Mouse (Mus musculus) neural tube, embryonic 13.5 days (tissue): ENCODE results near the gene Mef2c. TPM values are rescaled to one million over a fixed set of nuclear protein-coding genes. Genes with fewer than 3 reads are reported as not detected.

ENCODE experiments used
- ATAC-seq: fragments of 200-750 bp; cut with Nextera tagmentation; 2 replicates; pipeline ENCODE4 v1.8.0; 2017; ENCODE audit warnings: low read depth, mild to moderate bottlenecking, moderate TSS enrichment, moderate library complexity
- H3K27ac ChIP-seq: fragments of 300-500 bp; sonication (generic); replicated peaks from 2 replicates; pipeline ENCODE4 v1.5.1; 2015; ENCODE audit warnings: moderate library complexity, mild to moderate bottlenecking, inconsistent platforms
- H3K27me3 ChIP-seq: fragments of 300-500 bp; sonication (generic); 2 replicates; pipeline ENCODE4 v1.6.1; 2015; ENCODE audit warnings: mild to moderate bottlenecking, inconsistent platforms
- H3K36me3 ChIP-seq: fragments of 300-500 bp; sonication (generic); 2 replicates; pipeline ENCODE4 v1.6.1; 2015; ENCODE audit warnings: mild to moderate bottlenecking, inconsistent platforms
- H3K4me1 ChIP-seq: fragments of 300-500 bp; sonication (generic); replicated peaks from 2 replicates; pipeline ENCODE4 v1.6.1; 2015; ENCODE audit warnings: inconsistent platforms
- H3K4me2 ChIP-seq: fragments of 300-500 bp; sonication (generic); 2 replicates; pipeline ENCODE4 v1.6.1; 2015; ENCODE audit warnings: inconsistent platforms, mild to moderate bottlenecking, moderate library complexity
- H3K4me3 ChIP-seq: fragments of 300-500 bp; sonication (generic); 2 replicates; pipeline ENCODE4 v1.5.1; 2015; ENCODE audit warnings: mild to moderate bottlenecking, inconsistent platforms
- H3K9ac ChIP-seq: fragments of 300-500 bp; sonication (generic); 2 replicates; pipeline ENCODE4 v1.6.1; 2015; ENCODE audit warnings: moderate library complexity, mild to moderate bottlenecking, inconsistent platforms
- H3K9me3 ChIP-seq: fragments of 300-500 bp; sonication (generic); 2 replicates; pipeline ENCODE4 v1.6.1; 2016; ENCODE audit warnings: inconsistent platforms
- WGBS: fragments of 180-500 bp; shearing (Covaris S2); methylation state at CpG from one replicate; pipeline ENCODE4 v1.1.7; 2015; 5-methylcytosine and 5-hydroxymethylcytosine counted together
- polyA plus RNA-seq: library from polyadenylated mRNA; unstranded; fragments of >200 nt; fragmentation: Nextera tagmentation; extraction: Ambion mirVana; gene quantifications from 2 replicates; pipeline ENCODE4 v1.2.1, GENCODE M21; 2015

Mef2c gene
- polyA plus RNA-seq, 1 experiment from 2014 or later: 31.6 TPM

DNA sequence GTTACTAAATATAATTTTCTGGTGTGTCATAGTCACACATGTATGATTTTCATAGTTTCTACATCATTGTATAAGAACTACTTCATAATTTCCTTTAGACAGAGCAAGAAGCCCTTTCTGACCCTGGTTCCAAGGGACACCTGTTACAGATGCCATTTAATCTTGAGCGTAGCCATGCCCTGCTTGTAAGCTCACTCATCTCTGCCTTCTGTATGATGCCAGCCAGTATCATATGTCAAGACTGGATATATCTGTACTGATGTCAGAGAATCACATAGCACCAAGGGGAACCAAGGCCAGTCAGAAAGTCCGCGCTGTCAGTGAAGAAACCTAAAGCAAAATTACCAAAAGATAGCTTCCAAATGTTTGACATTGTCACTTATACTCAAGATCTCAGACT lies 133.8 kb downstream of the Mef2c start:
- Histone ChIP-seq H3K4me2 (no peak overlapping the region), H3K4me3 (no peak overlapping the region), H3K36me3 (no peaks in the 10 kb centered on the region), H3K9me3 (no peaks in the 10 kb centered on the region), H3K4me1 (no peaks in the 10 kb centered on the region), H3K9ac (no peak overlapping the region), H3K27me3 (no peaks in the 10 kb centered on the region), H3K27ac (no peak overlapping the region)
- 96% methylated on average over 3 of the region's 3 CpGs for WGBS
- ATAC-seq: no peak

DNA sequence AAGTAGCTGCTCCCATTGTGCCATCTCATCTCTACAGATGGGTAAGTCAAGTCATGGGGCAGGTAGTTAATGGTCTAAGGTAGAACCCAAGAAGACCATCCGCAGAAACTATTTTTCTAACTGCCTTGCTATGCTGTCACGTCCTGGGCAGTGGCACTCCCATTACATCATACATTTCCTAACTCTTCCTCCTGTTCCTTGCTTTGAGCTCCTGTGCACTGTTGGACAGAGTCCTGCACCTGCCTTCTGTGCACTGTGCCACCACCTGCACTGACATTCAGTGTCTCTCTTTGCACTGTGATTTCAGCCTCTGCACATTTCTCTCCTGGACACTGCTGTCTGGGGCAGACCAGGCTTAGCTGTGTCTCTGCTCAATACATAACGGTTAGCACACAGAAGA lies 134.9 kb downstream of the Mef2c start:
- Histone ChIP-seq H3K4me2 (no peak overlapping the region), H3K36me3 (no peaks in the 10 kb centered on the region), H3K4me3 (no peak overlapping the region), H3K27ac (no peak overlapping the region), H3K9ac (no peak overlapping the region), H3K4me1 (no peaks in the 10 kb centered on the region), H3K9me3 (no peaks in the 10 kb centered on the region), H3K27me3 (no peaks in the 10 kb centered on the region)
- 91% methylated on average over 3 of the region's 3 CpGs for WGBS
- no peak for ATAC-seq

- ATAC-seq: no peak
- H3K36me3 ChIP-seq: no peaks in the 10 kb centered on the region
- WGBS: 90% methylated on average over 3 of the region's 3 CpGs
These were observed 145.2 kb downstream of the Mef2c start for GRCm38 (mm10) chr13:83649051-83649450.

GRCm38 (mm10) chr13:83649795-83650476 lies 146.1 kb downstream of the Mef2c start:
- ATAC-seq: no peak
- no peak overlapping the region for H3K27ac ChIP-seq
- no peaks in the 10 kb centered on the region for H3K27me3 ChIP-seq
- H3K4me1 ChIP-seq: peaks cover 4% of the 10 kb centered on the region
- H3K4me3 ChIP-seq: no peak overlapping the region
- H3K36me3 ChIP-seq: no peaks in the 10 kb centered on the region
- no peak overlapping the region for H3K9ac ChIP-seq
- H3K4me2 ChIP-seq: no peak overlapping the region
- 89% methylated on average over 12 of the region's 12 CpGs for WGBS
- H3K9me3 ChIP-seq: no peaks in the 10 kb centered on the region

More at GRCm38 (mm10) chr13:83649051-83649450, 145.2 kb downstream of the Mef2c start:
- Histone ChIP-seq H3K4me3 (no peak overlapping the region), H3K27ac (no peak overlapping the region), H3K9me3 (no peaks in the 10 kb centered on the region), H3K4me1 (no peaks in the 10 kb centered on the region), H3K27me3 (no peaks in the 10 kb centered on the region), H3K9ac (no peak overlapping the region), H3K4me2 (no peak overlapping the region)

DNA sequence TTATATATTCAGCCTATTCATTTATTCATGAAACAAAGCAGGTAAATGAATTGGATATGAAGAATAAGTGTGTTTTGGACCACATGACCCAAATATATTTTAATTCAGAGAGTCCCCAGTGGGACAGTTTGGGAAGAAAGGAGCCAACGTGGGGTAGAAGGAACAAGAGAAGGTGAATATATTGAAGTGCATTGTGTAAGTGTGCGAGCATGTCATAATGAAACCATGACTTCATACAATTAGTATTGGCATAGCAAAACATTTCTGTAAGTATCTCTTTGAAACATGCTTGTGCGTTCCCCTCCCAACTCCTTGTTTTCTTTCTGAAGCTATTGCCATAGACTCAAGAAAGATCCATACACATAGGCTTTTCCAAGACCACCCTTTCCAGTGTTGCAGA lies 147.0 kb downstream of the Mef2c start:
- no peak for ATAC-seq
- 84% methylated on average over 3 of the region's 3 CpGs for WGBS
- Histone ChIP-seq H3K27me3 (no peaks in the 10 kb centered on the region), H3K4me1 (peaks cover 7% of the 10 kb centered on the region), H3K4me2 (no peak overlapping the region), H3K27ac (no peak overlapping the region), H3K9ac (no peak overlapping the region), H3K9me3 (no peaks in the 10 kb centered on the region), H3K36me3 (no peaks in the 10 kb centered on the region), H3K4me3 (no peak overlapping the region)

DNA sequence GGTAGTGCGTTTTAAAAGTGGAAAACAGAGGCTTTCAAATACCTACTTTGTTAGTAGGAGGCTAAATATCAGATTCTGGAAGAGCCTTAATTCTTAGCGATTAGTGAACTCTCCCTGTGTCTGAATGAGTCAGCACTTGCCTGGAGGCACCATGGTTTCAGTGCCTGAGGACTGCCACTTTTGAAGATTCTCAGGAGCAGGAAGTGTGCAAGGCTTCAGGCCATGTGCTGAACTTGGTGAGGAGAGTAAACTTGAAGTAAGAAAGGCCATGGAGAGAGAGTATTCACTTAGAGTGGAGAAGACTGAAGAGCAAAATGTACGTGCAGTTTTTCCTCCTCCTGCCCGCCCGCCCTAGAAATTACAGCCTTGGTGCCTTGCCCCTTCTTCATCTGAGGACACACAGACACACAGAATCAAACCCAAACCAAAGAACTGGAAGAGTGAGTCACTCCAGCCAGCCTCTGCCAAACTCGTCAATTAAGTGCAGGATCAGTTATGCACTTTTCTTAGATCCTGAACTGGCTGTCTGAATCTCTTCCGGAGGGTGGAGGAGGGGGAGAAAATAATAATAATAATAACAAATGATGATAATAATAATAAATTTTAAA lies 148.2 kb downstream of the Mef2c start:
- Histone ChIP-seq H3K27ac (no peak overlapping the region), H3K4me1 (peaks cover 11% of the 10 kb centered on the region), H3K9ac (no peak overlapping the region), H3K27me3 (no peaks in the 10 kb centered on the region), H3K4me3 (no peak overlapping the region), H3K9me3 (no peaks in the 10 kb centered on the region), H3K36me3 (no peaks in the 10 kb centered on the region), H3K4me2 (no peak overlapping the region)
- ATAC-seq: no peak
- WGBS: 89% methylated on average over 7 of the region's 7 CpGs

- Histone ChIP-seq H3K4me3 (no peak overlapping the region), H3K27ac (no peak overlapping the region), H3K4me2 (no peak overlapping the region), H3K36me3 (no peaks in the 10 kb centered on the region), H3K27me3 (no peaks in the 10 kb centered on the region), H3K9me3 (no peaks in the 10 kb centered on the region), H3K9ac (no peak overlapping the region), H3K4me1 (peaks cover 11% of the 10 kb centered on the region)
- WGBS: 94% methylated on average over 8 of the region's 8 CpGs
- ATAC-seq: no peak
These were observed 148.7 kb downstream of the Mef2c start for GRCm38 (mm10) chr13:83652560-83652959.

- no peak overlapping the region for H3K9ac ChIP-seq
- H3K4me1 ChIP-seq: peaks cover 11% of the 10 kb centered on the region
- no peak overlapping the region for H3K4me2 ChIP-seq
- H3K27ac ChIP-seq: no peak overlapping the region
- H3K36me3 ChIP-seq: no peaks in the 10 kb centered on the region
- peak; percentile 89 for ATAC-seq
- no peak overlapping the region for H3K4me3 ChIP-seq
- H3K9me3 ChIP-seq: no peaks in the 10 kb centered on the region
- no peaks in the 10 kb centered on the region for H3K27me3 ChIP-seq
- 15% methylated on average over 8 of the region's 8 CpGs for WGBS
These were observed 151.3 kb downstream of the Mef2c start for GRCm38 (mm10) chr13:83654889-83655769.

DNA sequence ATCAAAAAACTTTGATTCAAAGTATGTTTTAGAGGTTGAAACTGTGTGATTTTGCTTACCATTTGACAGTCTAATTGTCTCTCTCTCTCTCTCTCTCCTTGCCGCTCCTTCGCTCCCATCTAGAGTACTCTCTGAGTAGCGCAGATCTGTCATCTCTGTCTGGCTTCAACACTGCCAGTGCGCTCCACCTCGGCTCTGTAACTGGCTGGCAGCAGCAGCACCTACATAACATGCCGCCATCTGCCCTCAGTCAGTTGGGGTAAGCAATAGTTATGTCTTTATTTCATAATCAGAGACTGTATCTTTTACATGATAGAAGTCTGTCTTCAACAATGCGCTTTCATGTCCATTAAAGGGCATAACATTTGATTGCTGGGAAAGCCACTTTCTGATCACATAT lies 152.3 kb downstream of the Mef2c start:
- Histone ChIP-seq H3K4me3 (no peak overlapping the region), H3K9ac (no peak overlapping the region), H3K27me3 (no peaks in the 10 kb centered on the region), H3K9me3 (no peaks in the 10 kb centered on the region), H3K4me2 (no peak overlapping the region), H3K4me1 (peaks cover 15% of the 10 kb centered on the region), H3K27ac (no peak overlapping the region), H3K36me3 (no peaks in the 10 kb centered on the region)
- ATAC-seq: no peak
- WGBS: 69% methylated on average over 7 of the region's 7 CpGs

DNA sequence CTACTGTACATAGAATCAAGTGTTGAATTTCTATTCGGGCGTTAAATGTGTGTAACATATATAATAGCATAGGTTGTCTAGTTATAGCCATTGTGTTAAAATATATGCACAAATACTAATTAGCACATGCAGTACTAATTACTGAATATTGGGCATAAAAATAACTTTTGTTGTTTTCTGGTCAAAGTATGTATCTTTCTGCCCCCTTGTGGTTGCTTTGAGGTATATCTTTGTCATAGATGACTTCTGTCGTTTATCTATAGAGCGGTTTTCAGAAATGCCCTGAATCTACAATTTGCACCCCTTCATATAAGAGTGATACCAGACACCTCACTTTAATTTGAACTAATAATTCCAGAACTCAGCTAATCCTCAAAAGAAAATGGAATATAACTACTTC lies 152.9 kb downstream of the Mef2c start:
- ATAC-seq: no peak
- WGBS: 68% methylated on average over 4 of the region's 4 CpGs
- H3K4me1 ChIP-seq: peaks cover 18% of the 10 kb centered on the region

GRCm38 (mm10) chr13:83660722-83661121 lies 156.9 kb downstream of the Mef2c start:
- H3K9ac ChIP-seq: no peak overlapping the region
- peak; percentile 34; the same call in 1 of the 2 replicates for ATAC-seq
- H3K4me3 ChIP-seq: no peak overlapping the region
- 46% methylated on average over 8 of the region's 8 CpGs for WGBS
- H3K4me2 ChIP-seq: peak overlapping the region; percentile 30
- H3K36me3 ChIP-seq: no peaks in the 10 kb centered on the region
- H3K9me3 ChIP-seq: no peaks in the 10 kb centered on the region
- H3K27me3 ChIP-seq: no peaks in the 10 kb centered on the region
- peaks cover 17% of the 10 kb centered on the region for H3K4me1 ChIP-seq
- no peak overlapping the region for H3K27ac ChIP-seq

More for the DNA sequence above, 152.9 kb downstream of the Mef2c start:
- Histone ChIP-seq H3K4me3 (no peak overlapping the region), H3K9me3 (no peaks in the 10 kb centered on the region), H3K27ac (no peak overlapping the region), H3K9ac (no peak overlapping the region), H3K27me3 (no peaks in the 10 kb centered on the region), H3K36me3 (no peaks in the 10 kb centered on the region), H3K4me2 (no peak overlapping the region)

DNA sequence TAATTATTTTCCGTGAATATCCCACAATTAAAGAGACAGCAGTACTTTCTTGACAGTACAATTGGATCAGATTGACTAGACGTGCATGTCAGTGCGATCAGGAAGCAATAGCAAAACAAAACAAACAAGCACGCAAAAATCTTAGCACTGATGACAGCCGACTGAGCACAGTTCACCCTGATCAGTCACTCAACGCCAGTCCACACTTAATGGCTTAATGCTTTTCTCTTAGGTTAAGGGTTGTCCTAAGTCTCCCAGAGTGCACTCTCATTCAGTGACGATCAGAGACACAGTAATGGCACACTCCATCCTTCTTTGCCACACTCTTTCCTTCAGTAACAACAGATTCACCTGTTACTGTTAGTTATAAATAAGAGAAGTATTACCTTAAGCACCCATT lies 157.3 kb downstream of the Mef2c start:
- no peak overlapping the region for H3K4me3 ChIP-seq
- peak; percentile 28; the same call in 1 of the 2 replicates for ATAC-seq
- no peaks in the 10 kb centered on the region for H3K36me3 ChIP-seq
- peak overlapping the region; percentile 30 for H3K4me2 ChIP-seq
- 60% methylated on average over 7 of the region's 7 CpGs for WGBS
- H3K9me3 ChIP-seq: no peaks in the 10 kb centered on the region
- H3K27me3 ChIP-seq: no peaks in the 10 kb centered on the region
- peaks cover 15% of the 10 kb centered on the region for H3K4me1 ChIP-seq
- H3K9ac ChIP-seq: no peak overlapping the region
- no peak overlapping the region for H3K27ac ChIP-seq
